Mouse (Mus musculus) small intestine, adult 10 weeks (tissue): ENCODE results near the gene Slk. TPM values are rescaled to one million over a fixed set of nuclear protein-coding genes. Genes with fewer than 3 reads are reported as not detected.

ENCODE experiments used
- polyA plus RNA-seq: library from polyadenylated mRNA; stranded (reverse); fragments of 350-450 nt; fragmentation: Illumina TruSeq; extraction: RNeasy Lipid Tissue Mini Kit (QIAGEN cat#74804); gene quantifications from one replicate; pipeline ENCODE4 v1.2.3, GENCODE M21; 2014; ENCODE audit warnings: low replicate concordance

Slk gene
- polyA plus RNA-seq = 93.6 TPM

DNA sequence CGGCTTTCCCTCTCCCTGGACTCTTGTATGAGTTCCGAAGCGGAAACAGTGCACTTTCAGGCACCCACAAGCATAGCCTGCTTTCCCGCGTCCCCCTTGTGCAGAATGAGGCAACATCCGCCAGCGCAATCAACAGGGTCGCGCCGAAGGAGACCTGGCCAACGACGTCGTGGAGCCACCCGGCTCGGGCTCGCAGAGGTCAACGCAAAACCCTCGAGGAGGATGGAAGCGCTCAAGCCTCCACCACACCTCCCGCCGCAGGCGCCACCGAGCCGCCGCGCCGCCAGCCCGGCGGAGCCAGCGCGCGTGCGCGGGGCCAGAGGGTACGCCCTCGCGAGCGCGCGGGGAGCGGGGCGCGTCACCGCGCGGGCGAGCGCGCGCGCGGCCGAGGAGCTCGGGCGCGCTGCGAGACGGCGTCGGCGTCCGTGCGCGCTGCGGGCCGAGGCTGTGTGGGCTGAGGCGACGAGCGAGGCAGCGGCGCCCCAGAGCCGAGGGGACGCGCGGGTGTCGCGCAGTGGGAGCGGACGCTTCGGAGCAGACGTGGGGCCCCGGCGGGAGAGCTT lies at the start of gene Slk:
TSS of gene Slk (plus strand) at position 454 of the 563 bp plus-strand sequence.

DNA sequence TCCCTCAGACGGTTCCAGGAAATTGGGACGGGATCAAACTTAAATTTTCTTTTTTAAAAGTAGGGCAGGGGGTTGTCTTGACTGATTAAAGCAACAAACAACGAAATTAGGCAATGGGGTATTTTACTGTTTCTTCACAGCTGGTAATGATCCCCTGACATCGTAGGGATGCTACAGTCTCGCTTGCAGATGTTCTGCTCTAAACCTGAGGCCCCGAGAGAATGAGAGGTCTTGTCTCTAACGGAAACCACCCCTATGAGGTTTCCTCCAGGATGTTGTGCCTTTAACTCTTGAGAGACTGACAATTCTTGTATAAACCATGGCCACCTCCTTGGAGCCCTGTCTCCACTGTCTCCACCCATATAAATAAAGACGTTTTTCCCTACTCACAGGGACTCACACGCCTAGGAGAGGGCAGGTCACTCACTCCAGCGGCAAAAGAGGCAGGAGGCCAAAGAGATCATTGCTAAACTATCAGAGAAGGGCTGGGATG lies 42.1 kb upstream of the Slk start, which contains the start of gene Stn1:
TSS of gene Stn1 (minus strand) at position 208 of the 493 bp plus-strand sequence.

DNA sequence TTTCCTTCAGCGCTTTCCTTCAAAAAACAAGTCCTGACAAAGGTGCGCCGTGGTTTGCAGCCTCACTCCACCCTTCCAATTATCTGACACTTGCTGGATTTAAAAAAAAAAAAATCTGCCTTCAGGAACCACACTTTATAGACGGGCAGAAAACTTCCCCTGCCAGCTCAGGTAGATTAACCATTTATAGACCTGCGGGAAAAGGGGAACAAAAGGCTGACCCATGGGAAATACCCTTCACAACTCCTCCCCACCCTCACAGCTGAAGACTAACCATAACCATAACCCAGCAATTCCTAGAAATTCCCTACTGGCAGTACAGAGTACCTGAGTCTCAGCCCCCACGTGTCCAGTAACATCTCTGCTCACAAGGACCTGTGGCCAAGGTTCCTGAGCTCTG lies 112.5 kb downstream of the Slk start, which contains the start of gene Col17a1:
TSS of gene Col17a1 (minus strand) at position 101 of the 400 bp plus-strand sequence.

Other genes starting within 250 kb of the Slk start
- gene Sh3pxd2a, start 115.3 kb upstream of the Slk start, polyA plus RNA-seq = 3.2 TPM
- 4.7 TPM for gene Stn1, start 42.2 kb upstream of the Slk start, polyA plus RNA-seq
- gene Col17a1, start 112.4 kb downstream of the Slk start, polyA plus RNA-seq = 0.07 TPM
- gene Sfr1, start 152.0 kb downstream of the Slk start, polyA plus RNA-seq = 164 TPM